Mouse (Mus musculus) forebrain, embryonic 12.5 days (tissue): ENCODE data around the gene Men1. TPM values are rescaled to one million over a fixed set of nuclear protein-coding genes. Genes with fewer than 3 reads are reported as not detected.

Source experiments
- ATAC-seq: fragments of 200-750 bp; cut with Nextera tagmentation; 2 replicates; pipeline ENCODE4 v1.8.0; 2017; ENCODE audit warnings: moderate TSS enrichment; ENCODE audit not compliant: low FRiP score
- H3K27ac ChIP-seq: fragments of 300-500 bp; sonication (generic); 2 replicates; pipeline ENCODE4 v1.5.1; 2016; ENCODE audit warnings: mild to moderate bottlenecking
- H3K27me3 ChIP-seq: fragments of 300-500 bp; sonication (generic); 2 replicates; pipeline ENCODE4 v1.6.1; 2016; ENCODE audit warnings: mild to moderate bottlenecking
- H3K36me3 ChIP-seq: fragments of 300-500 bp; sonication (generic); replicated peaks from 2 replicates; pipeline ENCODE4 v1.6.1; 2016; ENCODE audit warnings: mild to moderate bottlenecking
- H3K4me1 ChIP-seq: fragments of 300-500 bp; sonication (generic); 2 replicates; pipeline ENCODE4 v1.6.1; 2016
- H3K4me2 ChIP-seq: fragments of 300-500 bp; sonication (generic); 2 replicates; pipeline ENCODE4 v1.6.1; 2016; ENCODE audit warnings: mild to moderate bottlenecking, moderate library complexity
- H3K4me3 ChIP-seq: fragments of 300-500 bp; sonication (generic); replicated peaks from 2 replicates; pipeline ENCODE4 v1.5.1; 2016; ENCODE audit warnings: mild to moderate bottlenecking
- H3K9ac ChIP-seq: fragments of 300-500 bp; sonication (generic); 2 replicates; pipeline ENCODE4 v1.6.1; 2016; ENCODE audit warnings: mild to moderate bottlenecking
- H3K9me3 ChIP-seq: fragments of 300-500 bp; sonication (generic); 2 replicates; pipeline ENCODE4 v1.6.1; 2016
- WGBS: fragments of 180-500 bp; shearing (Covaris S2); methylation state at CpG from one replicate; pipeline ENCODE4 v1.1.7; 2016; 5-methylcytosine and 5-hydroxymethylcytosine counted together
- polyA plus RNA-seq: library from polyadenylated mRNA; unstranded; fragments of >200 nt; fragmentation: Nextera tagmentation; extraction: Ambion mirVana; gene quantifications from 2 replicates; pipeline ENCODE4 v1.2.1, GENCODE M21; 2016

Gene Men1
- polyA plus RNA-seq, 1 experiment from 2014 or later = 97.1 TPM

DNA sequence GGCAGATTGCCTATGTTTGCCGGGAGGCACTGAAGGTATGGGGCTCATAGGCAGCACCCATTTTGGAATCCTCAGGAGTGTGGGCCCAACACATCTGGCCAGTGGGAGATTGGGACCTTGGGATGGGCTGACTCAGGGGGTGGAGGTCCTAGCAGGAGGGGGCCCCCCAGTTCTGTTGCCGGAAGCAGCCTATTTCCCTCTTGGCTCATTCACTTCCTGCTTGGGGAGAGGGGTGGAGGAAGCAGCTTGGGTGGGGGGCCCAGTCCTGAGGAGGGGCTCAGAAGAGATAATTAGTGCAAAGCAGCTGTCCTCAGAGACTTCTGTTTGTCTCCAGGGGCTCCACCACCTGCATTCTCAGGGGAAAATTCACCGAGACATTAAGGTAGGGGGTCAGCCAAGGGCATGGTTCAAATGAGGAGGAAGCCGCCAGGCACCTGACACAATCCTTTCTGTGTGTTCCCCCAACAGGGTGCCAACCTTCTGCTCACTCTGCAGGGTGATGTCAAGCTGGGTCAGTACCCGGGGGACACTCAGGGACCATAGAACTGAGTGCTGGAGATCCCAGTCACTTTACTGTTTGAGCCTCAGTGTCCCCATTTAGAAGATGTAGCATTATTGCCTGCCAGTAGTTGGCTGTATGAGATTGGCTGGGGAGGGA is 7.6 kb downstream of the Men1 start:
- no peak overlapping the region for H3K4me3 ChIP-seq
- no peaks in the 10 kb centered on the region for H3K9me3 ChIP-seq
- H3K9ac ChIP-seq = no peak overlapping the region
- ATAC-seq = no peak
- peaks cover 19% of the 10 kb centered on the region for H3K4me1 ChIP-seq
- H3K27me3 ChIP-seq = no peaks in the 10 kb centered on the region
- 84% methylated on average over 5 of the region's 5 CpGs for WGBS
- no peak overlapping the region for H3K4me2 ChIP-seq
- peaks cover 74% of the 10 kb centered on the region for H3K36me3 ChIP-seq
- no peak overlapping the region for H3K27ac ChIP-seq

DNA sequence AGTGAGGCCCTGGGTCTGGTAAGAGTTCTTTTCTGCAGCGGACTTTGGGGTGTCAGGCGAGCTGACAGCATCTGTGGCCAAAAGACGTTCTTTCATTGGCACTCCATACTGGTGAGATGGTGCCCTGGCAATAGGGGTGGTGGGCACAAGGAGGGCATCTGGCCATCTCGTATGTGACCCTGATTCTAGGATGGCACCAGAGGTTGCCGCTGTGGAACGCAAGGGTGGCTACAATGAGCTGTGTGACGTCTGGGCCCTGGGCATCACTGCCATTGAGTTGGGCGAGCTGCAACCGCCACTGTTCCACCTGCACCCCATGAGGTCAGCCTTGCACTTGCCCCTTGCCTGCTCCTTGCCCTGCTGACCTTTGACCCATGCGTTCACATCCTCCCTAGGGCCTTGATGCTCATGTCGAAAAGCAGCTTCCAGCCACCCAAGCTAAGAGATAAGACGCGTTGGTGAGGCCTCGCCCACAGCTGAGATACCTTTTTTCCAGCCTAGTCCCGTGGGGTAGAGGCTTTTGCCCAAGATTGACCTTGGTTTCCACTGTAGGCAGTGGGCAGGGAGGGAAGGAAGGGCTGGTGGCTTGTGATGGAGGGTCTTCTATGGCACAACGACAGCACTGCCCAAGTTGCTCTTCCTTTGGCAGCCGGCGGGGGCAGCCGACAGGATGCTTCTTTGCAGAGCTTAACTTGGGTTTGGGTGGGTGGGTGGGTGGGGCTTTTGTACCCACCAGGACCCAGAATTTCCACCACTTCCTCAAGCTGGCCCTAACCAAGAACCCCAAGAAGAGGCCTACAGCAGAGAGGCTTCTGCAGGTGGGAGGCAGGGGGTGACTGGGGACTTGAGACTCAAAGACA is 8.5 kb downstream of the Men1 start:
- Histone ChIP-seq H3K9ac (no peak overlapping the region), H3K4me1 (peaks cover 19% of the 10 kb centered on the region), H3K4me2 (no peak overlapping the region), H3K4me3 (no peak overlapping the region), H3K9me3 (no peaks in the 10 kb centered on the region), H3K27me3 (no peaks in the 10 kb centered on the region), H3K36me3 (peaks cover 73% of the 10 kb centered on the region), H3K27ac (no peak overlapping the region)
- ATAC-seq = no peak
- WGBS = 90% methylated on average over 17 of the region's 19 CpGs

DNA sequence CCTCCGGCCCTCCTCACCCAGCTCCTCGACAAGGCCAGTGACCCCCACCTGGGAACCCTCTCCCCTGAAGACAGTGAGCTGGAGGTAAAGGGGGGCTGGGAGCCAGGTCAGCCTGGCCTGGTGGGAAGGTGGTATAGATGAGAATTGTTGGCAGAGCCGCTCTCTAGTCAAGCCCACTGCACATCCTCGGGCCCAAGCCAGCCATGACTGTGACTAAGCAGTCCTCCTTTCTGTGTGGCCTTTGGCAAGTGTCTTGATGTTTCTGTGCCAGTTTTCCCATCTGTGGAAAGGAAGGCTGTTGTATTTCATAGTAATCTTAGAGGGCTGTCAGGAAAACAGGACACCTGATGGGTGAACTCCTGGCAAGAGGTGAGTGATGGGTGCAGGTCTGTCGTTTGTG is 9.2 kb downstream of the Men1 start:
- 92% methylated on average over 5 of the region's 5 CpGs for WGBS
- H3K9me3 ChIP-seq = no peaks in the 10 kb centered on the region

DNA sequence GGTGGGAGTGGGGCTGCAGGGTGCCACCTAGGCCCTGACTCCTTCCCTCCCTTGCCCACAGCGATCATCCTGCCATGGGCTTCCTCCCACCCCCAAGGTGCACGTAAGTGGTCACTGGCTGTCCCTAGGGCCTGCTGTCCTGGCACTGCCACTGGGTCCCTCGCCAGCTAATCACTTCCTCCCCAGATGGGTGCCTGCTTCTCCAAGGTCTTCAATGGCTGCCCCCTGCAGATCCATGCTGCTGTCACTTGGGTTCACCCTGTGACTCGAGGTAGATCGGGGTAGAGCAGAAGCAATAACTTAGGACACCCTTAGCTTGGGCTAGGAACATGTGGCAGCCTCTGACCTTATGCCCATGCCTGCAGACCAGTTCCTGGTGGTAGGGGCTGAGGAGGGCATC is 11.2 kb downstream of the Men1 start:
- WGBS = 100% methylated on average over 3 of the region's 5 CpGs
- H3K4me3 ChIP-seq = no peak overlapping the region
- H3K9ac ChIP-seq = no peak overlapping the region
- peaks cover 56% of the 10 kb centered on the region for H3K36me3 ChIP-seq
- peaks cover 13% of the 10 kb centered on the region for H3K4me1 ChIP-seq
- H3K9me3 ChIP-seq = no peaks in the 10 kb centered on the region
- ATAC-seq = no peak
- H3K4me2 ChIP-seq = no peak overlapping the region
- H3K27ac ChIP-seq = no peak overlapping the region
- H3K27me3 ChIP-seq = no peaks in the 10 kb centered on the region

More for the DNA sequence above, 9.2 kb downstream of the Men1 start:
- no peaks in the 10 kb centered on the region for H3K27me3 ChIP-seq
- no peak overlapping the region for H3K9ac ChIP-seq
- no peak for ATAC-seq
- H3K36me3 ChIP-seq = peaks cover 70% of the 10 kb centered on the region
- H3K4me3 ChIP-seq = no peak overlapping the region
- H3K27ac ChIP-seq = no peak overlapping the region
- H3K4me2 ChIP-seq = no peak overlapping the region
- H3K4me1 ChIP-seq = peaks cover 19% of the 10 kb centered on the region

DNA sequence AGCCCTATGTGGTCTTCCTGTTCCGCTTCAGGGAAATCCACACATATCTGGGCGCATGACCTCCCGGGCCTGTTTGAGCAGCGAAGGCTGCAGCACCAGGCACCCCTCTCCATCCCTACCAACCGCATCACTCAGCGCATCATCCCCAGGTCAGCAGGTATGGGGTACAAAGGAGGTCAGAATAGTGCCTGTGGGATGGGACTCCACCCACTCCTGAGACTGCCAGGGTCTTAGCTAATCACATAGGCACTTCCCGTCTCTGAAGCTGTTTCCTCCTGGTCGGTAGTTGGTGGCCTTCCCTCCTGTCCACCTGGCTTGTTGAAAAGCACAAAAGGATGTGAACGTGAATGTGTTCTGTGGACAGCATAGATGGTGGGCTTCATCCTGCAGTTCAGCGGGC is 11.9 kb downstream of the Men1 start:
- Histone ChIP-seq H3K4me1 (peaks cover 7% of the 10 kb centered on the region), H3K27ac (no peak overlapping the region), H3K4me2 (no peak overlapping the region), H3K9ac (no peak overlapping the region), H3K27me3 (no peaks in the 10 kb centered on the region), H3K9me3 (no peaks in the 10 kb centered on the region), H3K36me3 (peaks cover 62% of the 10 kb centered on the region), H3K4me3 (no peak overlapping the region)
- WGBS = 90% methylated on average over 10 of the region's 10 CpGs
- ATAC-seq = no peak

DNA sequence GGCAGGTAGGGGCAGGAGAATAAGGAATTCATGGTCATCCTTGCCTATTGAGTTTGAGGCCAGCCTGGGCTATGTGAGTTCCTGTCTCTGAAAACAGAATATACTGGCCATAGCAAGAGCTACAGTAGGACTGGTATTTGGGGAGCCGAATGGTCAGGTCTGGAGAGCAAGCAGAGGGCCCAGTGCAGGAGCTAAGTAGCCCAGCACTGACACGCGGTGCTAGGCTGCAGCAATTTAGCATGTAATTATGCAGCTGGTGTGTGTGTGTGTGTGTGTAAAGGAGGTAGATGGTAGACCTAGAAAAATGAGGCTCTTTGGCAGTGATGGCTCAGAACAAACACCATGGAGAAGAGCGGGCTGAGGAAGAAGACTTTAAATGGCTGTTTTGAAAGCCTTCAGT is 12.8 kb downstream of the Men1 start:
- 95% methylated on average over 4 of the region's 4 CpGs for WGBS
- ATAC-seq = no peak
- Histone ChIP-seq H3K27me3 (no peaks in the 10 kb centered on the region), H3K4me2 (no peak overlapping the region), H3K9ac (no peak overlapping the region), H3K36me3 (peaks cover 65% of the 10 kb centered on the region), H3K4me3 (no peak overlapping the region), H3K4me1 (peaks cover 6% of the 10 kb centered on the region; the same call in 1 of the 2 replicates), H3K9me3 (no peaks in the 10 kb centered on the region), H3K27ac (no peak overlapping the region)

DNA sequence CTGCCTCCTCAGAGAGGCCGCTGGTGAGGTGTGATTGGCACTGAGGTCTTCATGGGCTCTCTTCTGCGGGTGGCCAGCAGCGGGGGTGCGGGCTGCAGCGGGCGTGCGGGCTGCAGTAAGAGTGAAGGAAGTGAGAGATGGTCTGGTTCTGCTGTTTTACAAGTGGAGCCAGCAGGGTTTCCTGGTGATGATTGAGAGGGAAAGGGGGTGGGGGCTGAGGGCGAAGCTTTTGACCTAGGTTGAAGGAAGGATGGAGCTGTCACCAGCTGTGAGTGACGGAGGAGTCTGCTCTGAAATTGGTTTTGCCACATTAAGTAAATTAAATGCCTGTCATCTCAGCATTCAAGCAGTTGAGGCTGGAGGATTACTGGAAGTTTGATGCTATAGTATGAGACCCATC is 13.9 kb downstream of the Men1 start:
- no peak for ATAC-seq
- H3K9ac ChIP-seq = no peak overlapping the region
- H3K4me1 ChIP-seq = peaks cover 6% of the 10 kb centered on the region; the same call in 1 of the 2 replicates
- H3K9me3 ChIP-seq = no peaks in the 10 kb centered on the region
- WGBS = 82% methylated on average over 9 of the region's 9 CpGs
- H3K27me3 ChIP-seq = no peaks in the 10 kb centered on the region
- H3K4me2 ChIP-seq = no peak overlapping the region
- H3K36me3 ChIP-seq = peaks cover 68% of the 10 kb centered on the region
- no peak overlapping the region for H3K4me3 ChIP-seq
- no peak overlapping the region for H3K27ac ChIP-seq

DNA sequence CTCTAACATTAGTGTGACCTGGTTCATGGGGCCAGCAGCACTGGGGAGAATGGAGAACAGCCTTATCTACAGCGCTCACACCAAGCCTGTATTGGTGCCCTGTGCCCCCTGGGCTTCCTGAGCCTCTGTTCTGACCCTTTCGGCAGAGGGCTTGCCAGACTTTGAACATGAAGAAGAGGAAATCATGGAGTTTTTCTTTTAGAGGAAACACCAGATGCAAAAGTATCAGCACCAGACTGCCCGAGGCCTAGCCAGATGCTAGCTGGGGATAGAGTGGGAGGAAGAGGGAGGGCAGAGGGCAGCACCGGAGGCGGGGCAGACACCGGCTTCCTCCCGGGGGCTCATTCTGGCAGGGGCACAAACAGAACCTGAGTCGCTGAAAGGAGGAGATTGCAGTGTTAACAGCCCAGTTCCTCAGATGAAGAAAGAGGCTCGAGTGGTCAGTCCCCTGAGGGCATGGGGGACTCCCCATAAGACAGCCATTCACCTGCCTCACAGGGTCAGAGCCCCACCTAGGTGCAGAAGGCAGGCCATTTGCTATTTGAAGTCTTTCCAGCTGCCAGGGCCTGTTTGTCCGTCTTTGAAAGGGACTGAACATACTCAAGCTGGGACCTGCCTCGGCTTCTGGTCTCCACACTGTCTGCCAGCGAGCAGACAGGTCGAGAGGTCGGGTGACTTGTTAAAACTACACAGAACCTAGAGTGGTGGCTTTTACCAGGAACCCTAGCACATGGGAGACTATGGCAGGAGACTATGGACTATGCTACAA is 14.6 kb downstream of the Men1 start:
- no peak overlapping the region for H3K9ac ChIP-seq
- WGBS = 60% methylated on average over 14 of the region's 14 CpGs
- H3K27me3 ChIP-seq = no peaks in the 10 kb centered on the region
- peaks cover 67% of the 10 kb centered on the region for H3K36me3 ChIP-seq
- no peak overlapping the region for H3K4me3 ChIP-seq
- H3K9me3 ChIP-seq = no peaks in the 10 kb centered on the region
- H3K27ac ChIP-seq = 0 out of 2 replicates have a peak overlapping the region, but pooled peaks have one; percentile 31
- ATAC-seq = no peak
- H3K4me2 ChIP-seq = no peak overlapping the region
- H3K4me1 ChIP-seq = peaks cover 6% of the 10 kb centered on the region; the same call in 1 of the 2 replicates

DNA sequence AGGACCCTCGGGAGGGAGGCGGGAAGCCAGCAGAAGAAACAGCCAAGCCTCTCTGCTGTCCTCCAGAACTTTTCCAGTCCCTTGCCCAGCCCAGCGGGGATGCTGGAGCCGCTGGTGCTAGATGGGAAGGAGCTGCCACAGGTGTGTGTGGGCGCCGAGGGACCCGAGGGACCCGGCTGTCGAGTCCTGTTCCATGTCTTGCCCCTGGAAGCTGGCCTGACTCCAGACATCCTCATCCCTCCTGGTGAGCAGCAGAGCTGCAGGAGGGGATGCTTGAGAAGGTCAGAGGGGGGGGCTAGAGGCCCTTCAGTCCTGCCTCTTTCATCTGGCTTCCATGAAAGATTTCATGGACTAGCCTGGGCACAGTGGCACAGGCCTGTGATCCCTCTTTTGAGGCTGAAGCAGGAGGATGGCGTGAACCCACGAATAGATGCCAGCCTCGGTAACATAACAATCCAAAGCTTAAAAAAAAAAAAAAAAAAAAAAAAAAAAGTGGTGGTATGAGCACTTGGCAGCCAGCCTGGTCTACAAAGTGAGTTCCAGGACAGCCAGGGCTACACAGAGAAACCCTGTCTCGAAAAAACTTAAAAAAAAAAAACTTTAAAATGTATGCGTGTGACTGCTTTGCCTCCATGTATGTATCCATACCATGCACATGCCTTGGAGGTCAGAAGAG is 16.8 kb downstream of the Men1 start:
- no peak overlapping the region for H3K27ac ChIP-seq
- peaks cover 48% of the 10 kb centered on the region for H3K36me3 ChIP-seq
- ATAC-seq = no peak
- H3K9ac ChIP-seq = no peak overlapping the region
- no peak overlapping the region for H3K4me2 ChIP-seq
- peaks cover 6% of the 10 kb centered on the region; the same call in 1 of the 2 replicates for H3K4me1 ChIP-seq
- H3K27me3 ChIP-seq = no peaks in the 10 kb centered on the region
- no peaks in the 10 kb centered on the region for H3K9me3 ChIP-seq
- 72% methylated on average over 14 of the region's 14 CpGs for WGBS
- no peak overlapping the region for H3K4me3 ChIP-seq

DNA sequence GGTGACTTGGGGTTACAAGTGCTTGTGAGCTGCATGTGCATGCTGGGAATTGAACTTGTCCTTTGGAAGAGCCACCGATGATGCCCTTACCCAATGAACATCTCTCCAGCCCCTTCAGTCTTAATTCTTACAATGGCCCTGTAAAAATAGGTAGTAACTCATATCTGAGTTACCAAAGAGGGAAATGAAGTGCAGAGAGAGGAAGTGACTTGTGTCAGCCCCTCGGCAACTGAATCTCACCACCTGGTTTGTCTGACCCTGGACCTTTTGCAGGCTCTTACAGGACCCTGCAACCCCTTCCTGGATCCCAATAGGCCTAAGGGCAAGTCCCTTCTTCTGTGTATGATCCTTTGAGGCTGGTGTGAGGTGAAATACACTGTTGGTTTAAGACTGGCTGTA is 17.3 kb downstream of the Men1 start:
- ATAC-seq = no peak
- H3K9ac ChIP-seq = no peak overlapping the region
- H3K27ac ChIP-seq = no peak overlapping the region
- no peaks in the 10 kb centered on the region for H3K9me3 ChIP-seq
- H3K27me3 ChIP-seq = no peaks in the 10 kb centered on the region
- no peak overlapping the region for H3K4me3 ChIP-seq
- H3K4me2 ChIP-seq = no peak overlapping the region
- WGBS = 90% methylated on average over 2 of the region's 2 CpGs
- peaks cover 6% of the 10 kb centered on the region; the same call in 1 of the 2 replicates for H3K4me1 ChIP-seq
- peaks cover 43% of the 10 kb centered on the region for H3K36me3 ChIP-seq

DNA sequence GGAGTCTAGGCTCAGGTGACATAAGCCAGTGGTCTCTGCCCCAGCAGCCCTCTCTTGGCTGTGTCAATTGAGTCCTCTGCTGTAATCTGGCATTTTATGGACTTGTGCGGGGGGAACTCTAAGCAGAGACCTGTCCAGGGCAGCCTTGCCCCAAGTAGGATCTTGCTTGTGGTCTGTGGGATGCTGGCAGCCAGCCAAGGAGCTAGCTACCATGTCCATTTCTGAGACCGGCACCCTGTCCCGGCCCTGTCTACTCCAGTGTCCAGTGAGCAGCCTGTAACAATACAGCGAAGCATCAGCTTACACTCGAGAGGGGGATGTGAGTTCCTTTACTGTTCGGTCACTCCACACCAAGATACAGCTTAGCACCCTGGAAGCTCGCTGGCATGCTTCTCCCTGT is 19.3 kb downstream of the Men1 start:
- Histone ChIP-seq H3K4me3 (no peak overlapping the region), H3K9ac (no peak overlapping the region), H3K4me2 (no peak overlapping the region), H3K9me3 (no peaks in the 10 kb centered on the region), H3K27me3 (no peaks in the 10 kb centered on the region), H3K36me3 (peaks cover 28% of the 10 kb centered on the region), H3K4me1 (peaks cover 6% of the 10 kb centered on the region; the same call in 1 of the 2 replicates), H3K27ac (no peak overlapping the region)
- 86% methylated on average over 7 of the region's 7 CpGs for WGBS
- ATAC-seq = no peak

DNA sequence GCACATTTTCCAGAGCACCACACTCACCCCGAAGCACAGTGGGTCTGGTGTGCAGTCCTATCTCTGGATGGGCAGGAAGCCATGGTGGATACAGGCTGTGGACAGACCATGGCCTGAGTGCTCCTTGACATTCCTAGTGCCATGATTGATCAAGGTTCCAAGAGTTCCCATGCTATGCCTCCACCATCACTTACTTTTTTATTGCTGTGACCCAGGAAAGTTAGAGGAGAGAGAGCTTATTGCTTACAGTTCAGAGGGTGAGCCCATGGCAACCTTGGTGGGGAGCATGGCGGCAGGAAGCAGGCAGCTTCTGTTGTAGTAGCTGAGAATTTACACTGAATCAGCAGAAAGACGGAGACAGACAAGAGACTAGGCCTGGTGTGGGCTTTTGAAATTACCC is 26.5 kb downstream of the Men1 start:
- ATAC-seq = no peak

More for the DNA sequence above, 26.5 kb downstream of the Men1 start:
- Histone ChIP-seq H3K27ac (no peak overlapping the region), H3K9ac (no peak overlapping the region), H3K4me1 (peaks cover 21% of the 10 kb centered on the region), H3K27me3 (no peaks in the 10 kb centered on the region), H3K36me3 (peaks cover 16% of the 10 kb centered on the region), H3K9me3 (no peaks in the 10 kb centered on the region), H3K4me2 (no peak overlapping the region), H3K4me3 (no peak overlapping the region)
- WGBS = 92% methylated on average over 3 of the region's 3 CpGs
